Mouse (Mus musculus) B cell, adult 62 days (primary cell): ENCODE data around the gene Glcci1. TPM values are rescaled to one million over a fixed set of nuclear protein-coding genes. Genes with fewer than 3 reads are reported as not detected.

Experiments used
- total RNA-seq: library from RNA; stranded (reverse); gene quantifications from 4 replicates; pipeline ENCODE4 v1.2.4, GENCODE M21; 2023

Gene Glcci1
- 115 to 132 TPM (median 119 TPM) in 4 replicates for total RNA-seq

GRCm38 (mm10) chr6:8509551-8509950 lies at the start of gene Glcci1:
Glcci1 (plus strand) TSS chr6:8509600.

